Mouse (Mus musculus) heart, adult 10 weeks (tissue): ENCODE measurements around the gene Gsto1. TPM values are rescaled to one million over a fixed set of nuclear protein-coding genes. Genes with fewer than 3 reads are reported as not detected.

Experiments used
- polyA plus RNA-seq: library from polyadenylated mRNA; stranded (reverse); fragments of 350-450 nt; fragmentation: Illumina TruSeq; extraction: RNeasy Lipid Tissue Mini Kit (QIAGEN cat#74804); gene quantifications from one replicate; pipeline ENCODE4 v1.2.3, GENCODE M21; 2014; ENCODE audit warnings: low read depth, low replicate concordance

Gene Gsto1
- 209 TPM for polyA plus RNA-seq

GRCm38 (mm10) chr19:47854796-47855783 is at the start of gene Gsto1:
Gsto1 (plus strand) TSS chr19:47854970.

GRCm38 (mm10) chr19:47865353-47865947 is 10.7 kb downstream of the Gsto1 start, which contains the start of gene Gsto2:
Gsto2 (plus strand) TSS chr19:47865534.

Other genes starting within 250 kb of the Gsto1 start
- not detected for gene Col17a1, start 162.9 kb upstream of the Gsto1 start, polyA plus RNA-seq
- 103 TPM for gene Sfr1, start 123.3 kb upstream of the Gsto1 start, polyA plus RNA-seq
- gene Gsto2, start 10.6 kb downstream of the Gsto1 start, polyA plus RNA-seq, result 1.9 TPM
- not detected for gene Cfap43, start 64.3 kb downstream of the Gsto1 start, polyA plus RNA-seq
- 11.2 TPM for gene Itprip, start 64.3 kb downstream of the Gsto1 start, polyA plus RNA-seq
- gene Cfap58, start 82.7 kb downstream of the Gsto1 start, polyA plus RNA-seq, result not detected